Mouse (Mus musculus) stomach, postnatal 0 days (tissue): ENCODE measurements around the gene Sirt5. TPM values are rescaled to one million over a fixed set of nuclear protein-coding genes. Genes with fewer than 3 reads are reported as not detected.

ENCODE experiments used
- ATAC-seq: fragments of 200-750 bp; cut with Nextera tagmentation; 2 replicates; pipeline ENCODE4 v1.8.0; 2017; ENCODE audit not compliant: low FRiP score, low TSS enrichment
- DNase-seq: peaks from one replicate; pipeline ENCODE4 v3.0.0-alpha.2; 2016; ENCODE audit warnings: low spot score
- H3K27ac ChIP-seq: fragments of 300-500 bp; sonication (generic); replicated peaks from 2 replicates; pipeline ENCODE4 v1.5.1; 2014; ENCODE audit warnings: mild to moderate bottlenecking, control low read depth
- H3K27me3 ChIP-seq: fragments of 300-500 bp; sonication (generic); 2 replicates; pipeline ENCODE4 v1.6.1; 2014; ENCODE audit warnings: low read length; ENCODE audit not compliant: control insufficient read depth, insufficient read depth
- H3K36me3 ChIP-seq: fragments of 300-500 bp; sonication (generic); 2 replicates; pipeline ENCODE4 v1.6.1; 2014; ENCODE audit warnings: low read length, mixed read lengths; ENCODE audit not compliant: control insufficient read depth, insufficient read depth
- H3K4me1 ChIP-seq: fragments of 300-500 bp; sonication (generic); replicated peaks from 2 replicates; pipeline ENCODE4 v1.6.1; 2014; ENCODE audit warnings: antibody characterized with exemption; ENCODE audit not compliant: control insufficient read depth, insufficient read depth
- H3K4me2 ChIP-seq: fragments of 300-500 bp; sonication (generic); replicated peaks from 2 replicates; pipeline ENCODE4 v1.6.1; 2014; ENCODE audit warnings: low read depth, mild to moderate bottlenecking, control low read depth, moderate library complexity
- H3K4me3 ChIP-seq: fragments of 300-500 bp; sonication (generic); 2 replicates; pipeline ENCODE4 v1.5.1; 2014; ENCODE audit warnings: low read depth, low read length, control low read depth
- H3K9ac ChIP-seq: fragments of 300-500 bp; sonication (generic); 2 replicates; pipeline ENCODE4 v1.6.1; 2014; ENCODE audit warnings: mild to moderate bottlenecking, low read length, control low read depth, mixed read lengths
- H3K9me3 ChIP-seq: fragments of 300-500 bp; sonication (generic); 2 replicates; pipeline ENCODE4 v1.6.1; 2016; ENCODE audit warnings: low read length; ENCODE audit not compliant: control insufficient read depth
- CTCF ChIP-seq: IDR thresholded peaks from 2 replicates; pipeline ENCODE4 v1.5.1; 2016; ENCODE audit warnings: antibody characterized with exemption, low read depth, mild to moderate bottlenecking, moderate library complexity
- EP300 ChIP-seq: optimal IDR thresholded peaks from 2 replicates; pipeline ENCODE3; 2016; ENCODE audit warnings: antibody characterized with exemption
- WGBS: fragments of 180-500 bp; shearing (Covaris S2); extraction: QIAGEN DNeasy Blood & Tissue Kit; methylation state at CpG from one replicate; pipeline ENCODE4 v1.1.7; 2014; 5-methylcytosine and 5-hydroxymethylcytosine counted together
- polyA plus RNA-seq: library from polyadenylated mRNA; unstranded; fragments of >200 nt; fragmentation: Nextera tagmentation; extraction: Ambion mirVana; gene quantifications from 2 replicates; pipeline ENCODE4 v1.2.1, GENCODE M21; 2015

Sirt5 gene
- polyA plus RNA-seq, 1 experiment from 2014 or later: 12.5 TPM

GRCm38 (mm10) chr13:43379989-43380388 is 14.7 kb downstream of the Sirt5 start:
- 51% methylated on average over 3 of the region's 3 CpGs for WGBS
- no peak overlapping the region for H3K4me3 ChIP-seq
- H3K27me3 ChIP-seq: no peaks in the 10 kb centered on the region
- no peak overlapping the region for H3K4me2 ChIP-seq
- no peaks in the 10 kb centered on the region for H3K9me3 ChIP-seq
- DNase-seq (no peak), ATAC-seq (no peak)
- no peak for TF ChIP-seq EP300
- no peak for TF ChIP-seq CTCF
- H3K36me3 ChIP-seq: 0 out of 2 replicates have a peak, but pooled peaks cover 3% of the 10 kb centered on the region
- H3K4me1 ChIP-seq: no peaks in the 10 kb centered on the region
- H3K27ac ChIP-seq: no peak overlapping the region
- H3K9ac ChIP-seq: no peak overlapping the region

GRCm38 (mm10) chr13:43385321-43385720 is 20.0 kb downstream of the Sirt5 start:
- H3K27ac ChIP-seq: no peak overlapping the region
- H3K4me3 ChIP-seq: no peak overlapping the region
- no peak overlapping the region for H3K9ac ChIP-seq
- DNase-seq (no peak), ATAC-seq (0 out of 2 replicates have a peak, but pooled peaks have one; percentile 47)
- 0 out of 2 replicates have a peak, but pooled peaks cover 3% of the 10 kb centered on the region for H3K36me3 ChIP-seq
- TF ChIP-seq CTCF: no peak
- TF ChIP-seq EP300: no peak
- H3K27me3 ChIP-seq: no peaks in the 10 kb centered on the region
- H3K4me2 ChIP-seq: no peak overlapping the region
- H3K4me1 ChIP-seq: no peaks in the 10 kb centered on the region
- 95% methylated on average over 10 of the region's 10 CpGs for WGBS
- H3K9me3 ChIP-seq: no peaks in the 10 kb centered on the region

- peak overlapping the region; percentile 83 for H3K4me3 ChIP-seq
- DNase-seq (no peak), ATAC-seq (no peak; the same call in 1 of the 2 replicates)
- TF ChIP-seq CTCF (no peak), EP300 (no peak)
- no peaks in the 10 kb centered on the region for H3K27me3 ChIP-seq
- no peak overlapping the region for H3K9ac ChIP-seq
- no peaks in the 10 kb centered on the region for H3K9me3 ChIP-seq
- H3K36me3 ChIP-seq: peaks cover 5% of the 10 kb centered on the region; the same call in 1 of the 2 replicates
- WGBS: 46% methylated on average over 15 of the region's 17 CpGs
- H3K27ac ChIP-seq: no peak overlapping the region
- H3K4me2 ChIP-seq: no peak overlapping the region; the same call in 1 of the 2 replicates
- H3K4me1 ChIP-seq: no peaks in the 10 kb centered on the region
These were observed 32.5 kb downstream of the Sirt5 start for GRCm38 (mm10) chr13:43397700-43398296.

- Histone ChIP-seq H3K27me3 (no peaks in the 10 kb centered on the region), H3K27ac (peak within 1 kb of the TSS; percentile 95), H3K4me2 (peak within 1 kb of the TSS; percentile 72), H3K9me3 (no peaks in the 10 kb centered on the region), H3K4me3 (peak within 1 kb of the TSS; percentile 83), H3K4me1 (no peaks in the 10 kb centered on the region), H3K36me3 (peaks cover 7% of the 10 kb centered on the region), H3K9ac (peak within 1 kb of the TSS; percentile 86)
- DNase-seq (peak; percentile 98), ATAC-seq (peak; percentile 95)
- 1% methylated on average over 70 of the region's 72 CpGs for WGBS
- peak; percentile 89 for TF ChIP-seq CTCF
- TF ChIP-seq EP300: no peak
These were observed 33.2 kb downstream of the Sirt5 start, which contains the start of gene Nol7 for GRCm38 (mm10) chr13:43398297-43399080. Nol7 (plus strand) TSS chr13:43398390.

- Histone ChIP-seq H3K4me1 (no peaks in the 10 kb centered on the region), H3K9ac (no peak overlapping the region), H3K27ac (no peak overlapping the region), H3K27me3 (no peaks in the 10 kb centered on the region), H3K4me3 (no peak overlapping the region), H3K4me2 (no peak overlapping the region; the same call in 1 of the 2 replicates), H3K36me3 (peaks cover 13% of the 10 kb centered on the region), H3K9me3 (no peaks in the 10 kb centered on the region)
- DNase-seq: no peak
- no peak for ATAC-seq
- TF ChIP-seq EP300: no peak
- TF ChIP-seq CTCF: no peak
- WGBS: 86% methylated on average over 5 of the region's 5 CpGs
These were observed 34.3 kb downstream of the Sirt5 start for GRCm38 (mm10) chr13:43399576-43399975.

- ATAC-seq (no peak), DNase-seq (no peak)
- H3K27me3 ChIP-seq: no peaks in the 10 kb centered on the region
- no peaks in the 10 kb centered on the region for H3K4me1 ChIP-seq
- H3K9ac ChIP-seq: no peak overlapping the region
- no peaks in the 10 kb centered on the region for H3K9me3 ChIP-seq
- H3K4me2 ChIP-seq: no peak overlapping the region
- H3K4me3 ChIP-seq: no peak overlapping the region
- no peak for TF ChIP-seq EP300
- no peak for TF ChIP-seq CTCF
- WGBS: 90% methylated on average over 7 of the region's 7 CpGs
- H3K36me3 ChIP-seq: peaks cover 14% of the 10 kb centered on the region
- no peak overlapping the region for H3K27ac ChIP-seq
These were observed 47.0 kb downstream of the Sirt5 start for GRCm38 (mm10) chr13:43412311-43412710.
